In genomic region chr9:114410313-114410862, GRCm38 (mm10) we compare ENCODE assay signal across 21 mouse cellular contexts.
"Had no signal": no experiment of that assay in that cellular context is flagged by ENCODE, and none has a peak within 500 bp of the region (broad histone marks: within the 10 kb centered on the region; RNA-seq: fewer than 3 reads in every experiment).

No protein-coding gene starts in this region.

- H3K4me2 ChIP-seq: limb, embryonic 12.5 days; limb, embryonic 15.5 days; liver, embryonic 11.5 days; lung, embryonic 14.5 days; midbrain, embryonic 12.5 days; midbrain, embryonic 15.5 days; neural tube, embryonic 12.5 days; neural tube, embryonic 15.5 days had no signal

- H3K27ac ChIP-seq: limb, embryonic 12.5 days; limb, embryonic 15.5 days; liver, embryonic 14.5 days; macrophage; midbrain, embryonic 12.5 days; midbrain, embryonic 15.5 days; neural tube, embryonic 12.5 days; neural tube, embryonic 15.5 days; stomach, postnatal 0 days had no signal

- DNase-seq: left cerebral cortex, postnatal 4 days; liver, postnatal 0 days; lung, embryonic 14.5 days; right cerebral cortex, adult 18-20 months; right cerebral cortex, postnatal 14 days; right cerebral cortex, postnatal 4 days; thymus, adult 2 months; thymus, postnatal 14 days; thymus, postnatal 4 days had no signal

- H3K9me3 ChIP-seq: limb, embryonic 15.5 days; midbrain, embryonic 15.5 days; neural tube, embryonic 12.5 days; neural tube, embryonic 15.5 days had no signal

- H3K27me3 ChIP-seq: limb, embryonic 12.5 days; limb, embryonic 15.5 days; midbrain, embryonic 12.5 days; midbrain, embryonic 15.5 days; neural tube, embryonic 12.5 days; neural tube, embryonic 15.5 days had no signal

- ATAC-seq: intestine, postnatal 0 days; liver, postnatal 0 days; lung, postnatal 0 days; midbrain, embryonic 15.5 days had no signal

- H3K4me3 ChIP-seq: limb, embryonic 12.5 days; limb, embryonic 15.5 days; midbrain, embryonic 12.5 days; midbrain, embryonic 15.5 days; neural tube, embryonic 12.5 days; neural tube, embryonic 15.5 days had no signal

- H3K9ac ChIP-seq: limb, embryonic 12.5 days; limb, embryonic 15.5 days; liver, embryonic 14.5 days; liver, postnatal 0 days; lung, embryonic 14.5 days; midbrain, embryonic 12.5 days; midbrain, embryonic 15.5 days; neural tube, embryonic 12.5 days; neural tube, embryonic 15.5 days had no signal

- H3K4me1 ChIP-seq: limb, embryonic 12.5 days; limb, embryonic 15.5 days; midbrain, embryonic 12.5 days; midbrain, embryonic 15.5 days; neural tube, embryonic 12.5 days; neural tube, embryonic 15.5 days had no signal
